Mouse (Mus musculus) heart, embryonic 16.5 days (tissue): Measurements from ENCODE around the gene Pkd2. TPM values are rescaled to one million over a fixed set of nuclear protein-coding genes. Genes with fewer than 3 reads are reported as not detected.

ENCODE experiments used
- ATAC-seq: fragments of 200-750 bp; cut with Nextera tagmentation; replicated peaks from 2 replicates; pipeline ENCODE4 v1.8.0; 2017; ENCODE audit warnings: moderate number of reproducible peaks; ENCODE audit not compliant: insufficient read depth, low FRiP score; ENCODE audit errors: extremely low read depth
- H3K27ac ChIP-seq: fragments of 300-500 bp; sonication (generic); 2 replicates; pipeline ENCODE4 v1.5.1; 2014; ENCODE audit warnings: mild to moderate bottlenecking, low read length, control low read depth, moderate library complexity
- H3K27me3 ChIP-seq: fragments of 300-500 bp; sonication (generic); 2 replicates; pipeline ENCODE4 v1.6.1; 2014; ENCODE audit warnings: low read length, mixed read lengths; ENCODE audit not compliant: control insufficient read depth, insufficient read depth
- H3K36me3 ChIP-seq: fragments of 300-500 bp; sonication (generic); 2 replicates; pipeline ENCODE4 v1.6.1; 2014; ENCODE audit not compliant: control insufficient read depth, insufficient read depth
- H3K4me1 ChIP-seq: fragments of 300-500 bp; sonication (generic); 2 replicates; pipeline ENCODE4 v1.6.1; 2014; ENCODE audit warnings: low read length, mixed read lengths; ENCODE audit not compliant: control insufficient read depth, insufficient read depth
- H3K4me2 ChIP-seq: fragments of 300-500 bp; sonication (generic); 2 replicates; pipeline ENCODE4 v1.6.1; 2014; ENCODE audit warnings: low read depth, mild to moderate bottlenecking, control low read depth, low read length
- H3K4me3 ChIP-seq: fragments of 300-500 bp; sonication (generic); 2 replicates; pipeline ENCODE4 v1.5.1; 2014; ENCODE audit warnings: mild to moderate bottlenecking, control low read depth, low read length
- H3K9ac ChIP-seq: fragments of 300-500 bp; sonication (generic); 2 replicates; pipeline ENCODE4 v1.6.1; 2014; ENCODE audit warnings: low read length, control low read depth
- H3K9me3 ChIP-seq: fragments of 300-500 bp; sonication (generic); replicated peaks from 2 replicates; pipeline ENCODE4 v1.6.1; 2016; ENCODE audit warnings: low read length; ENCODE audit not compliant: control insufficient read depth
- WGBS: fragments of 180-500 bp; shearing (Covaris S2); extraction: QIAGEN DNeasy Blood & Tissue Kit; methylation state at CpG from one replicate; pipeline ENCODE4 v1.1.7; 2014; 5-methylcytosine and 5-hydroxymethylcytosine counted together
- polyA plus RNA-seq: library from polyadenylated mRNA; unstranded; fragments of >200 nt; fragmentation: Nextera tagmentation; extraction: Ambion mirVana; gene quantifications from 2 replicates; pipeline ENCODE4 v1.2.1, GENCODE M21; 2015

Gene Pkd2
- polyA plus RNA-seq: 7.1 and 8.5 TPM in 2 replicates

DNA sequence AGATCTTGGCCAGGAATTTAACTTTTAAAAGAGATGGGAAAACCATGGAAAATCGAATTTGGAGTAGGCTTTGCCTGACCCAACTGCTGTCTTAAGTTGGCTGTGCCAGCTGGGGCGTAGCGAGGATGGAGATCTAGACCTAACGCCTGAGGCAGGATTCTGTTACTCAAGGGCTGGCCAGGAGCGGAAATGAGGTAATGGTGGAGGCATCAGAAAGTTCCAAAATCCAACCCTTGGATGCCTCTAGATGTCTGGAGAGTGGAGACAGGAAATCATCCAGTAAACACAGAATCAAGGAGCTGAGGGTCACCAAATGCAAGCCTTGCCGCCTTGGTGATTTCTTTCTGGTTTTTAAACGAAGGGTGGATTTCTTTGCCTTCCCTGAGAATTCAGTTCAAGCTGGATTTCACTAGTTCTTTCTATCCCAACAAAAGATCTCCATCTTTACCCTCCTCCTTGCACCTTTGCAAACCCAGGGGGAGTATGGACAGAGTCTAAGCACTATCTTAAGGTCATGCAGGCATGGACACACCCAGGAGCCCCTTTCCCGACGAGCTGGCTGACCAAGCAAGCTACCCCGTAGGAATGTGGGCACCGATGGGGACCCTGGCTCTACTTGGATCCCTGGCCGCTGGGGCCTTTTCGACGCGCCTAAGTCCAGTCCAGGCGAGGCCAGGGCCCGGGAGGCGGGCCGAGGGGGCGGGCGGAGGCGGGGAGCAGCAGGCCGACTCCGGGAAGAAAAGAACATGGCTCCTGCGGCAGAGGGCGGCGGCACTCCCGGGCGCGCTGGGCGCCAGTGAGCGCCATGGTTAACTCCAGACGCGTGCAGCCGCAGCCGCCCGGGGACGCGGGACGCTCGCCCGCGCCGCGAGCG lies at the start of gene Pkd2:
Gene Pkd2, plus strand, starts transcription at position 619 of the 874 bp plus-strand sequence.
- 11% methylated on average over 46 of the region's 46 CpGs for WGBS
- Histone ChIP-seq H3K9ac (peak within 1 kb of the TSS; percentile 96), H3K36me3 (0 out of 2 replicates have a peak, but pooled peaks cover 2% of the 10 kb centered on the region), H3K9me3 (no peaks in the 10 kb centered on the region), H3K4me2 (peak within 1 kb of the TSS; percentile 76), H3K4me3 (peak within 1 kb of the TSS; percentile 87), H3K4me1 (peaks cover 8% of the 10 kb centered on the region; the same call in 1 of the 2 replicates), H3K27ac (peak within 1 kb of the TSS; percentile 93), H3K27me3 (no peaks in the 10 kb centered on the region)
- ATAC-seq: peak; percentile 91

GRCm38 (mm10) chr5:104415999-104416398 lies 43.3 kb upstream of the Pkd2 start:
- H3K27me3 ChIP-seq: no peaks in the 10 kb centered on the region
- no peak overlapping the region for H3K9ac ChIP-seq
- H3K4me3 ChIP-seq: no peak overlapping the region
- ATAC-seq: no peak
- WGBS: 80% methylated on average over 2 of the region's 2 CpGs
- H3K9me3 ChIP-seq: no peaks in the 10 kb centered on the region
- H3K27ac ChIP-seq: no peak overlapping the region
- H3K4me2 ChIP-seq: no peak overlapping the region
- no peaks in the 10 kb centered on the region for H3K36me3 ChIP-seq
- H3K4me1 ChIP-seq: no peaks in the 10 kb centered on the region

GRCm38 (mm10) chr5:104417028-104417427 lies 42.2 kb upstream of the Pkd2 start:
- Histone ChIP-seq H3K27me3 (no peaks in the 10 kb centered on the region), H3K27ac (no peak overlapping the region), H3K4me3 (no peak overlapping the region), H3K4me1 (no peaks in the 10 kb centered on the region), H3K9ac (no peak overlapping the region), H3K9me3 (no peaks in the 10 kb centered on the region), H3K36me3 (no peaks in the 10 kb centered on the region), H3K4me2 (no peak overlapping the region)
- WGBS: 75% methylated on average over 3 of the region's 3 CpGs
- ATAC-seq: no peak

- ATAC-seq: no peak
These were observed 41.5 kb upstream of the Pkd2 start for GRCm38 (mm10) chr5:104417721-104418120.

DNA sequence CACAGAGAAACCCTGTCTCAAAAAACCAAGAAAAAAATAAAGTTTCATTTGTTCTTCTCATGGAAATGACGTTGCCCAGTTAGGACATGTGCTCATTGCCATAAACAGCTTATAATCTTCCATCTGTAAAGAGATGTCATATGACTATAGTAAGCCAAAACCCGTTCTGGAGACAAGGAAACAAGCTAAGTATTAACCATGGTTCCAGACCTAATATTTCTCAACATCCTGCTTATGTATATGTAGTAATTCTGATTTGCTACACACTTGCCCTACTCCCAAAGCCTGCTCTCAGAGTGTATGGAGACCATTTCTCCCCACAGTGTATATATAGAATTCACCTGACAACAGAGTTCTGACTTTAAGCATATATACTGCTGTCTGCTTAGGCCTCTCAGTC lies 37.2 kb upstream of the Pkd2 start:
- Histone ChIP-seq H3K9ac (no peak overlapping the region), H3K4me2 (no peak overlapping the region)

More at GRCm38 (mm10) chr5:104417721-104418120, 41.5 kb upstream of the Pkd2 start:
- no peaks in the 10 kb centered on the region for H3K27me3 ChIP-seq
- H3K36me3 ChIP-seq: no peaks in the 10 kb centered on the region
- no peak overlapping the region for H3K4me3 ChIP-seq
- no peak overlapping the region for H3K4me2 ChIP-seq
- no peaks in the 10 kb centered on the region for H3K4me1 ChIP-seq
- H3K9me3 ChIP-seq: no peaks in the 10 kb centered on the region
- no peak overlapping the region for H3K9ac ChIP-seq
- no peak overlapping the region for H3K27ac ChIP-seq
- WGBS: 77% methylated on average over 1 of the region's 1 CpGs

GRCm38 (mm10) chr5:104423861-104424260 lies 35.4 kb upstream of the Pkd2 start:
- no peak for ATAC-seq
- H3K4me3 ChIP-seq: no peak overlapping the region
- no peaks in the 10 kb centered on the region for H3K27me3 ChIP-seq
- H3K9me3 ChIP-seq: no peaks in the 10 kb centered on the region
- H3K36me3 ChIP-seq: no peaks in the 10 kb centered on the region
- no peak overlapping the region for H3K4me2 ChIP-seq
- 78% methylated on average over 3 of the region's 3 CpGs for WGBS
- H3K9ac ChIP-seq: no peak overlapping the region
- H3K4me1 ChIP-seq: no peaks in the 10 kb centered on the region
- no peak overlapping the region for H3K27ac ChIP-seq

More for the DNA sequence above, 37.2 kb upstream of the Pkd2 start:
- Histone ChIP-seq H3K27ac (no peak overlapping the region), H3K27me3 (no peaks in the 10 kb centered on the region), H3K9me3 (no peaks in the 10 kb centered on the region), H3K36me3 (no peaks in the 10 kb centered on the region), H3K4me3 (no peak overlapping the region), H3K4me1 (no peaks in the 10 kb centered on the region)
- 67% methylated on average over 2 of the region's 2 CpGs for WGBS
- ATAC-seq: no peak

GRCm38 (mm10) chr5:104425949-104426348 lies 33.3 kb upstream of the Pkd2 start:
- H3K27ac ChIP-seq: no peak overlapping the region
- no peaks in the 10 kb centered on the region for H3K4me1 ChIP-seq
- no peak overlapping the region for H3K4me3 ChIP-seq
- 57% methylated on average over 8 of the region's 8 CpGs for WGBS
- no peak overlapping the region for H3K4me2 ChIP-seq
- no peak for ATAC-seq
- no peaks in the 10 kb centered on the region for H3K9me3 ChIP-seq
- no peak overlapping the region for H3K9ac ChIP-seq
- H3K27me3 ChIP-seq: no peaks in the 10 kb centered on the region
- no peaks in the 10 kb centered on the region for H3K36me3 ChIP-seq

DNA sequence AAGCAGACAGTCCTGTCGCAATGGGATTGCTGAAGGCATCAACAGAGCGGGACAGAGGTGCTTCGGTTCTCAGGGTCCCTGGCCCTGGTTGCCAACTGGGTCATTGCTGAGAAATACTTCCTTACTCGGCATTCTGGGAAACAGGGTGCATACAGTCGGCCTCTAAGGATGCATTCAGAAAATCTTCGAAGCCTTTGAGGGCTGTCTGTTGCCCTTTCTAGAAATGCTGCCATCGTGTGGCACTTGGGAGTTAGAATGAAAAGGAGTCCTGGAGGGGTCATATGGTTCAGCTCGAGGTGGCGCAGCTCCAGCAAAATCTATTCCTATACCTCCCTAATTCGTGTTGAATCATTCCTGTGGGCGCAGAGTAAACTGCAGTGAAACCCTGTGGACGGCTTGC lies 26.4 kb upstream of the Pkd2 start:
- Histone ChIP-seq H3K36me3 (no peaks in the 10 kb centered on the region), H3K27ac (no peak overlapping the region), H3K4me2 (peak overlapping the region; percentile 47; the same call in 1 of the 2 replicates), H3K27me3 (no peaks in the 10 kb centered on the region), H3K9me3 (no peaks in the 10 kb centered on the region), H3K4me1 (no peaks in the 10 kb centered on the region), H3K9ac (no peak overlapping the region), H3K4me3 (no peak overlapping the region)
- 37% methylated on average over 12 of the region's 12 CpGs for WGBS
- ATAC-seq: no peak

DNA sequence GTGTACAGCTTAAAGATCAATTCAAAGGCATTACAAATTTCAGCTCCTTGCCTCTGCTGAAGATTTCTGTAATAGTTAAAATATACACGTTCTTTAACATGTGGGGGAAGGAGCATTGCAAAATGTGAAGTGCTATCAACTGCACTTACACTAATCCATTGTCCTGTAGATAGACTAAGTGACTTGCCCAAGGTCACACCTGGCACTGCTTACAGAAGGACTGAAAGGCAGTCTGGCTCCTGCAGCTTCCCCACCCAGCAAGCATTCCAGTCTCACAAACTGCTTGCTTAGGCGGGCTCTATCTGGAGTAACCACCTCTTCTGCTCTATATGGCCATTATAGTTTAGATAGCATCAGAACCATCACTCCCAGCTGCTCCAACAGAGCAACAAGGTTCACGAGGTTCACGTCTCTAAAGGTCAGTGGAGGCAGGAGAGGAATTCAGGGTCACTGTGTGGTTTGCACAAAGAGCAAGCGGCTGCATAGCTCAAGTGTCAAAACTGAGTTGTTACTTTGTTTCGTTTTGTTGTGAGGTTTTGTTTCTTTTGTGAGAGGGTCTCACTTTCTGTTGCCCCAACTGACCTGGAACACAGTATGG lies 25.2 kb upstream of the Pkd2 start:
- Histone ChIP-seq H3K9ac (no peak overlapping the region), H3K4me2 (no peak overlapping the region), H3K4me1 (no peaks in the 10 kb centered on the region), H3K27me3 (no peaks in the 10 kb centered on the region), H3K9me3 (no peaks in the 10 kb centered on the region), H3K36me3 (no peaks in the 10 kb centered on the region), H3K27ac (no peak overlapping the region), H3K4me3 (no peak overlapping the region)
- 36% methylated on average over 6 of the region's 6 CpGs for WGBS
- ATAC-seq: no peak
